Mouse (Mus musculus) stomach, postnatal 0 days (tissue): ENCODE results near the gene Rlf.

Experiments used
- CTCF ChIP-seq: IDR thresholded peaks from 2 replicates; pipeline ENCODE4 v1.5.1; 2016; ENCODE audit warnings: antibody characterized with exemption, low read depth, mild to moderate bottlenecking, moderate library complexity
- EP300 ChIP-seq: optimal IDR thresholded peaks from 2 replicates; pipeline ENCODE3; 2016; ENCODE audit warnings: antibody characterized with exemption

DNA sequence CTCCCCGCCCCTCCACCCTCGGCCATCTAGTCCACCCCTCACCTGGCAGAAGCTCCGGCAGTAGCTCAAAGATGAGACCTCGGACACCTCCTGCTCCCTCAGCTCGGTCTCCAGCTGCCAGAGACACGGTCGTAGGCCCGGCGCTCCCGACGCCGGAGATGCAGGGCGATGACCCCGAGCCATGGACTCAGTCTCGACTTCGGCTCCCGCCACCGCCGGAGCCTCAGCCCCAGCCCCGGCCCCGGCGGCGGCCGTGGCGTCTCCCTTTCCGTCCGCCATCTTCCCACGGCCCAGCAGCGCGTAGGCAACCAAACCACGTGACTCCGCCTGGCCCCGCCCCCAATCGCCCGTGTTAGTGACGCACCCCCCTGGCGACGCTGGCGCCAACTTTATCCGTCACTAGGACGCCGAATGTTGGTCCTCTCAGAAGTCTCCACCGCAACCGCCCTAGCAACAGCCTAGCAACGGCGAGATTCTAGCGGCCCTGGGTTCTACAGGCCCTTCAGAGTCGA, at the start of gene Rlf:
- TF ChIP-seq CTCF = no peak
- TF ChIP-seq EP300 = peak; percentile 47
